Mouse (Mus musculus): Measurements from ENCODE around the gene Zfp866. TPM values are rescaled to one million over a fixed set of nuclear protein-coding genes. Genes with fewer than 3 reads are reported as not detected.
A peak's percentile ranks its signal among the peaks of the same experiment; 100 is the strongest.

The Zfp866 gene
- total and polyA plus RNA-seq, 3 experiments = 14.3 to 16.0 (median 14.4) TPM

GRCm38 (mm10) chr8:69809820-69810219 is 18.8 kb upstream of the Zfp866 start:
- H3K79me2 ChIP-seq (replicated peaks; ENCODE audit: control insufficient read depth, extremely low read depth, insufficient read depth, poor library complexity, severe bottlenecking) = peaks cover 17% of the 10 kb centered on the region
- in situ Hi-C loops (cut with MboI; ENCODE audit: low pct_ligation_motif_present, low pct_unique_long_range_greater_than_20kb, low sequenced_read_pairs) = no loop called here
- H3K4me1 ChIP-seq (ENCODE audit: control insufficient read depth in 1 of 2, insufficient read depth in 2 of 2) = peaks cover 23 to 37% of the 10 kb centered on the region in 2 experiments
- peak overlapping the region; percentile 96; the same call in 1 of the 2 replicates for H3K9ac ChIP-seq (ENCODE audit: insufficient read depth, low read depth)
- dilution Hi-C loops (cut with MboI; ENCODE audit: extremely low pct_ligation_motif_present, extremely low pct_unique_long_range_greater_than_20kb, low sequenced_read_pairs) = no loop called here
- H3K4me3 ChIP-seq (replicated peaks in 1 of 3; ENCODE audit: low read depth in 2 of 3, low read length in 2 of 3, poor library complexity in 1 of 3) = peak overlapping the region; percentile 32 to 55 (median 45)
- H3K9me3 ChIP-seq (replicated peaks; ENCODE audit: low read length) = peaks cover 13% of the 10 kb centered on the region
- no peak for DNase-seq (ENCODE audit: extremely low read depth)
- TF ChIP-seq TCF12 (IDR thresholded peaks at IDR 0.05; ENCODE audit: low read depth, low read length) = no peak
- TF ChIP-seq MAZ (IDR thresholded peaks at IDR 0.05; ENCODE audit: low read depth, low read length) = no peak
- TF ChIP-seq USF1 (IDR thresholded peaks at IDR 0.05; ENCODE audit: low read depth, low read length) = no peak
- no peak for TF ChIP-seq NRF1 (IDR thresholded peaks at IDR 0.05; ENCODE audit: low read depth, low read length)
- TF ChIP-seq GABPA (IDR thresholded peaks at IDR 0.05; ENCODE audit: insufficient replicate concordance, low read depth, low read length) = no peak
- no peak for TF ChIP-seq SIN3A (IDR thresholded peaks at IDR 0.05; ENCODE audit: low read length)
- no peak for TF ChIP-seq POLR2A (IDR thresholded peaks at IDR 0.05; ENCODE audit: low read depth, low read length)
- no peak for TF ChIP-seq PAX5 (IDR thresholded peaks at IDR 0.05; ENCODE audit: low read length)
- no peak for TF ChIP-seq POLR2AphosphoS2 (IDR thresholded peaks at IDR 0.05; ENCODE audit: low read depth, low read length)
- TF ChIP-seq MEF2A (IDR thresholded peaks at IDR 0.05; ENCODE audit: borderline replicate concordance, low read depth, low read length) = no peak
- TF ChIP-seq RCOR1 (conservative IDR thresholded peaks at IDR 0.05; ENCODE audit: low read depth, low read length) = no peak
- H3K36me3 ChIP-seq (replicated peaks in 1 of 2; ENCODE audit: control insufficient read depth in 1 of 2, insufficient read depth in 1 of 2, low read length in 1 of 2) = peaks cover 70 to 86% of the 10 kb centered on the region in 2 experiments
- no peaks in the 10 kb centered on the region for H3K27me3 ChIP-seq (replicated peaks)
- no peak overlapping the region for H3K27ac ChIP-seq (ENCODE audit: insufficient read depth, low read depth)
- H3K4me2 ChIP-seq (ENCODE audit: insufficient read depth, low read depth, poor library complexity, severe bottlenecking) = peak overlapping the region; percentile 64

GRCm38 (mm10) chr8:69808864-69809403 is 18.0 kb upstream of the Zfp866 start:
- peak overlapping the region; percentile 96 for H3K9ac ChIP-seq (ENCODE audit: insufficient read depth, low read depth)
- dilution Hi-C loops (cut with MboI; ENCODE audit: extremely low pct_ligation_motif_present, extremely low pct_unique_long_range_greater_than_20kb, low sequenced_read_pairs) (no loop called here), in situ Hi-C loops (cut with MboI; ENCODE audit: low pct_ligation_motif_present, low pct_unique_long_range_greater_than_20kb, low sequenced_read_pairs) (no loop called here)
- peak overlapping the region; percentile 73 to 82 (median 80) for H3K4me3 ChIP-seq (replicated peaks in 1 of 3; ENCODE audit: low read depth in 2 of 3, low read length in 2 of 3, poor library complexity in 1 of 3)
- peak overlapping the region; percentile 64 for H3K4me2 ChIP-seq (ENCODE audit: insufficient read depth, low read depth, poor library complexity, severe bottlenecking)
- H3K27ac ChIP-seq (ENCODE audit: insufficient read depth, low read depth) = peak overlapping the region; percentile 16; the same call in 1 of the 2 replicates
- no peak for TF ChIP-seq ELF1 (IDR thresholded peaks at IDR 0.05; ENCODE audit: low read depth, low read length)
- no peak for TF ChIP-seq NRF1 (IDR thresholded peaks at IDR 0.05; ENCODE audit: low read depth, low read length)
- TF ChIP-seq ZKSCAN1 (IDR thresholded peaks at IDR 0.05; ENCODE audit: borderline replicate concordance, low read depth, low read length) = no peak
- peak; percentile 54; the same call in 1 of the 2 replicates for TF ChIP-seq SIN3A (IDR thresholded peaks at IDR 0.05; ENCODE audit: low read length)
- TF ChIP-seq MYC (IDR thresholded peaks at IDR 0.05; ENCODE audit: low read depth, low read length) = peak; percentile 97
- TF ChIP-seq MAX (IDR thresholded peaks at IDR 0.05; ENCODE audit: low read length) = peak; percentile 95
- no peak for TF ChIP-seq MAFK (IDR thresholded peaks at IDR 0.05; ENCODE audit: insufficient replicate concordance, low read length)
- TF ChIP-seq CHD1 (IDR thresholded peaks at IDR 0.05; ENCODE audit: low read depth, low read length) = no peak
- TF ChIP-seq TBP (conservative IDR thresholded peaks at IDR 0.05; ENCODE audit: low read depth, low read length) = no peak
- TF ChIP-seq MXI1 (IDR thresholded peaks at IDR 0.05; ENCODE audit: low read depth, low read length) = peak; percentile 95
- peak; percentile 46 for TF ChIP-seq BHLHE40 (IDR thresholded peaks at IDR 0.05; ENCODE audit: low read depth, low read length)
- TF ChIP-seq JUN (IDR thresholded peaks at IDR 0.05; ENCODE audit: insufficient read depth, low read depth, low read length) = no peak
- no peak for TF ChIP-seq KAT2A (IDR thresholded peaks at IDR 0.05; ENCODE audit: insufficient replicate concordance, low read length)
- TF ChIP-seq JUND (conservative IDR thresholded peaks at IDR 0.05; ENCODE audit: low read depth, low read length) = no peak
- no peak for TF ChIP-seq ZNF384 (IDR thresholded peaks at IDR 0.05; ENCODE audit: low read depth, low read length)
- TF ChIP-seq USF2 (conservative IDR thresholded peaks at IDR 0.05; ENCODE audit: low read depth, low read length) = no peak
- TF ChIP-seq CHD2 (IDR thresholded peaks at IDR 0.05; ENCODE audit: low read length) = peak; percentile 69; the same call in 1 of the 2 replicates
- no peak for TF ChIP-seq UBTF (IDR thresholded peaks at IDR 0.05; ENCODE audit: low read depth, low read length)
- no peak for TF ChIP-seq POLR2AphosphoS2 (IDR thresholded peaks at IDR 0.05; ENCODE audit: low read depth, low read length)
- TF ChIP-seq TCF12 (IDR thresholded peaks at IDR 0.05; ENCODE audit: low read depth, low read length) = 0 out of 2 replicates have a peak, but pooled peaks have one; percentile 10
- no peaks in the 10 kb centered on the region for H3K27me3 ChIP-seq (replicated peaks)
- peaks cover 5% of the 10 kb centered on the region for H3K9me3 ChIP-seq (replicated peaks; ENCODE audit: low read length)
- peak; percentile 50 for DNase-seq (ENCODE audit: extremely low read depth)
- H3K4me1 ChIP-seq (ENCODE audit: control insufficient read depth in 1 of 2, insufficient read depth in 2 of 2) = peaks cover 23 to 37% of the 10 kb centered on the region in 2 experiments
- H3K79me2 ChIP-seq (replicated peaks; ENCODE audit: control insufficient read depth, extremely low read depth, insufficient read depth, poor library complexity, severe bottlenecking) = peaks cover 17% of the 10 kb centered on the region
- peaks cover 68 to 85% of the 10 kb centered on the region in 2 experiments for H3K36me3 ChIP-seq (replicated peaks in 1 of 2; ENCODE audit: control insufficient read depth in 1 of 2, insufficient read depth in 1 of 2, low read length in 1 of 2)
